Mouse (Mus musculus) frontal cortex, postnatal 14 days (tissue): ENCODE measurements around the gene Vmn2r65.

Source experiments
- DNase-seq, 2 experiments: peaks; one replicate each; pipeline ENCODE4 v3.0.0; 2022; ENCODE audit warnings: low spot score in 2 of 2

Vmn2r65 gene

GRCm38 (mm10) chr7:84964015-84964414 is at the start of gene Vmn2r65:
Vmn2r65 (minus strand) TSS chr7:84964115.
- DNase-seq: no peak

DNA sequence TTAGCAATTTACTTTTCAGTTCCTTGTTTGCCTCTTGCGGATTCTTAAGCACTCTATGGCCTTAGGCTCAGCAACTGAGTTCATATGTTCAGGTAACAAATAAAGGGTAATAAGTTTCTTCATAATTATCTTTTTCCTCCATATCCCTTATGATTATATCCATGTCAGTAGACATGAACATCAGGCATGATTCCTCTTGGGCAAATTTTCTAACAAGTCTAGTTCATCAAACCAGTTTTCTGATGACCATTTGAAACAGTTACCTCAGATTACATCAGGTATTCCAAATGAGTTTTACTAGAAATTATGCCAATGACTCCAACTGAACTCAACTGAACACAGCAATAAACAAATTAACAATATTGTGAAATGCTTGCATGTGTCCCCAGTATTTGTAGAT is 48.3 kb upstream of the Vmn2r65 start, which contains the start of gene Vmn2r66:
Gene Vmn2r66 (minus strand): TSS at position 101 of the 400 bp plus-strand sequence.
- no peak for DNase-seq

DNA sequence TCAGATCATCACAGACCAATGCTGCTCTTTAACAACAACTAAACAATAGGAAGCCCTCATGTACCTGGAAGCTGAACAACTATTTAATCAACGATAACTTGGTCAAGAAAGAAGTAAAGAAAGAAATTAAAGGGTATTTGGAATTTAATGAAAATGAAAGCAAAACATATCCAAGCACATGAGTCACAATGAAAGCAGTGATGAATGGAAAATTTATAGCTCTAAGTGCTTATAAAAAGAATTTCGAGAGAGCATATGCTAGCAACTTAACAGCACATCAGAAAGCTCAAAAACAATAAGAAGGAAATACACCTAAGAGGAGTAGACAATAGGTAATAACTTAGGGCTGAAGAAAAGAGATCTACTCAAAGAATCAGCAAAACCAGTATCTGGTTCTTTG is 32.8 kb upstream of the Vmn2r65 start:
- DNase-seq: no peak
